Mouse (Mus musculus) granulocyte monocyte progenitor cell, adult 5-6 weeks (primary cell): ENCODE results near the gene Gm9507. TPM values are rescaled to one million over a fixed set of nuclear protein-coding genes. Genes with fewer than 3 reads are reported as not detected.
"Not testable (repeated sequence)": the region's sequence is repeated elsewhere in the genome, so short reads cannot be mapped to it uniquely, and the experiment has no call there.

Experiments used
- ATAC-seq: replicated peaks from 2 replicates; pipeline ENCODE4 v1.8.0; 2016; ENCODE audit warnings: mild to moderate bottlenecking, moderate TSS enrichment, inconsistent platforms; ENCODE audit not compliant: poor library complexity, severe bottlenecking
- total RNA-seq, 2 experiments: library from RNA; stranded (forward) in 1 of 2; stranded (reverse) in 1 of 2; fragments of 200-712, 200-1000 nt in 1 of 2; fragments of >200 nt in 1 of 2; fragmentation: Nextera tagmentation in 1 of 2; gene quantifications; 2 replicates each; pipeline ENCODE4 v1.2.3; 2014 to 2017

Gene Gm9507
- total RNA-seq (2014; fragmentation: Nextera tagmentation) = not detected in 2 replicates
- total RNA-seq (2017) = not detected in 2 replicates

GRCm38 (mm10) chr10:77811743-77812142 lies at the start of gene Gm9507:
Gm9507 (minus strand) TSS chr10:77811843.
- ATAC-seq = no peak

- no peak for ATAC-seq
These were observed 40.9 kb upstream of the Gm9507 start, which contains the start of gene Gm10318 for GRCm38 (mm10) chr10:77852559-77852958. Gm10318 (plus strand) TSS chr10:77852859.

GRCm38 (mm10) chr10:77847538-77847937 lies 35.9 kb upstream of the Gm9507 start:
- no peak for ATAC-seq

- ATAC-seq = no peak
These were observed 35.3 kb upstream of the Gm9507 start for GRCm38 (mm10) chr10:77846961-77847360.

- no peak for ATAC-seq
These were observed 34.9 kb upstream of the Gm9507 start, which contains the start of gene Gm36176 for GRCm38 (mm10) chr10:77846503-77846902. Gm36176 (plus strand) TSS chr10:77846803.

GRCm38 (mm10) chr10:77839006-77839405 lies 27.4 kb upstream of the Gm9507 start:
- ATAC-seq = no peak

GRCm38 (mm10) chr10:77835647-77836046 lies 24.0 kb upstream of the Gm9507 start, which contains the start of gene Krtap10-10:
Krtap10-10 (plus strand) TSS chr10:77835947.
- no peak for ATAC-seq

- ATAC-seq = no peak
These were observed 15.3 kb upstream of the Gm9507 start, which contains the start of gene Krtap10-4 for GRCm38 (mm10) chr10:77826951-77827350. Krtap10-4 (minus strand) TSS chr10:77827095.

GRCm38 (mm10) chr10:77819203-77819602 lies 7.6 kb upstream of the Gm9507 start:
- ATAC-seq = no peak

GRCm38 (mm10) chr10:77818523-77818922 lies 6.9 kb upstream of the Gm9507 start:
- ATAC-seq = no peak

GRCm38 (mm10) chr10:77815514-77815913 lies 3.9 kb upstream of the Gm9507 start:
- no peak; the same call in 1 of the 2 replicates for ATAC-seq

GRCm38 (mm10) chr10:77814382-77814781 lies 2.7 kb upstream of the Gm9507 start, which contains the start of gene Gm2696:
Gm2696 (plus strand) TSS chr10:77814682.
- ATAC-seq = no peak

- no peak for ATAC-seq
These were observed 7.5 kb downstream of the Gm9507 start for GRCm38 (mm10) chr10:77804095-77804494.

- no peak for ATAC-seq
These were observed 12.6 kb downstream of the Gm9507 start, which contains the start of gene Gm19668 for GRCm38 (mm10) chr10:77798921-77799508. Gm19668 (minus strand) TSS chr10:77799133.

- ATAC-seq = not testable (repeated sequence)
These were observed 13.3 kb downstream of the Gm9507 start for GRCm38 (mm10) chr10:77798164-77798920.

GRCm38 (mm10) chr10:77797677-77798076 lies 14.0 kb downstream of the Gm9507 start:
- no peak for ATAC-seq

- no peak for ATAC-seq
These were observed 16.7 kb downstream of the Gm9507 start, which contains the start of gene Gm9639 for GRCm38 (mm10) chr10:77794976-77795375. Gm9639 (minus strand) TSS chr10:77795076.

GRCm38 (mm10) chr10:77788621-77789020 lies 23.0 kb downstream of the Gm9507 start:
- ATAC-seq = no peak

- not testable (repeated sequence) for ATAC-seq
These were observed 23.8 kb downstream of the Gm9507 start, which contains the start of gene Gm7137 for GRCm38 (mm10) chr10:77787876-77788275. Gm7137 (minus strand) TSS chr10:77788200.

- not testable (repeated sequence) for ATAC-seq
These were observed 28.2 kb downstream of the Gm9507 start for GRCm38 (mm10) chr10:77783396-77783795.

- not testable (repeated sequence) for ATAC-seq
These were observed 29.2 kb downstream of the Gm9507 start, which contains the start of gene Gm3250 for GRCm38 (mm10) chr10:77782442-77782841. Gm3250 (minus strand) TSS chr10:77782542.
